Comparison of ENCODE assay signal across 8 mouse cellular contexts in the genomic region with DNA sequence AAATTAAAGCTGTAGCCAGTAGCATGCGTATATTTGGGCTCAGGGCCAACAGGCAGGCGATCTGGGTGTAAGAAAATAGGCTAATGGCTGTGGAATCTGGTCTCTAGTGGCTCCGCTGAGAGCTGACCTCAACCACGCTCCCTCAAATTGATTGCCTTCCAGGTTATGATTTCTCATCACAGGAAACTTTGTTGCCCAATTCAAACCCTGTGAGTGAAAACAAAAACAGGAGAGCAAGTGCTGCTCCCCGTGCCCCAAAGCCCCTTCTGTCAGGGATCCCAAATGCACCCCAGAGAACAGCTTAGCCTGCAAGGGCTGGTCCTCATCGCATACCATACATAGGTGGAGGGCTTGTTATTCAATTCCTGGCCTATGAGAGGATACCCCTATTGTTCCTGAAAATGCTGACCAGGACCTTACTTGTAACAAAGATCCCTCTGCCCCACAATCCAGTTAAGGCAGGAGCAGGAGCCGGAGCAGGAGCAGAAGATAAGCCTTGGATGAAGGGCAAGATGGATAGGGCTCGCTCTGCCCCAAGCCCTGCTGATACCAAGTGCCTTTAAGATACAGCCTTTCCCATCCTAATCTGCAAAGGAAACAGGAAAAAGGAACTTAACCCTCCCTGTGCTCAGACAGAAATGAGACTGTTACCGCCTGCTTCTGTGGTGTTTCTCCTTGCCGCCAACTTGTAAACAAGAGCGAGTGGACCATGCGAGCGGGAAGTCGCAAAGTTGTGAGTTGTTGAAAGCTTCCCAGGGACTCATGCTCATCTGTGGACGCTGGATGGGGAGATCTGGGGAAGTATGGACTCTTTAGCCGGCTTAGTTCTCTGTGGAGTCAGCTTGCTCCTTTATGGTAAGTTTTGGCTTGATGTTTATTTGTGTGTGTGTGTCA. TPM values are rescaled to one million over a fixed set of nuclear protein-coding genes. Genes with fewer than 3 reads are reported as not detected.
DNase-seq lines count a peak whose midpoint lies in the region; ATAC-seq and TF ChIP-seq lines count a peak whose summit lies in the region.

A gene (plus strand): TSS at position 452 of the 894 bp plus-strand sequence.

- peak; percentile 31; the same call in 1 of the 2 replicates for ATAC-seq in intestine, embryonic 15.5 days
- no peak for ATAC-seq in forebrain, embryonic 11.5 days (replicated peaks; ENCODE audit: low FRiP score)
- ATAC-seq in forebrain, embryonic 14.5 days: no peak

- peak within 1 kb of the TSS; percentile 36 for H3K4me2 ChIP-seq in intestine, embryonic 15.5 days (replicated peaks)
- no peak within 1 kb of the TSS for H3K4me2 ChIP-seq in forebrain, embryonic 11.5 days (ENCODE audit: low read depth, low read length, severe bottlenecking)
- no peak within 1 kb of the TSS for H3K4me2 ChIP-seq in forebrain, embryonic 14.5 days (ENCODE audit: low read length)

- H3K4me3 ChIP-seq in cerebellum, adult 2 months (replicated peaks; ENCODE audit: insufficient read depth, low read depth, low read length): no peak within 1 kb of the TSS
- peak within 1 kb of the TSS; percentile 5 for H3K4me3 ChIP-seq in intestine, embryonic 15.5 days (replicated peaks)
- H3K4me3 ChIP-seq in forebrain, embryonic 11.5 days (ENCODE audit: low read depth, low read length): no peak within 1 kb of the TSS
- H3K4me3 ChIP-seq in forebrain, embryonic 14.5 days (ENCODE audit: low read depth, low read length): no peak within 1 kb of the TSS

- DNase-seq in cerebellum, adult 2 months: no peak
- DNase-seq in cerebellum, adult 9-11 months: no peak
- peak; percentile 83 for DNase-seq in Muller cell, postnatal 12 days (ENCODE audit: inconsistent ontology term)
- peak; percentile 57 for DNase-seq in gastrocnemius, postnatal 25 days
- DNase-seq in lung, adult 18-20 months: peak; percentile 27 to 51
- DNase-seq in forebrain, embryonic 11.5 days (ENCODE audit: low spot score): no peak
- no peak for DNase-seq in forebrain, embryonic 14.5 days (ENCODE audit: low spot score)

- TF ChIP-seq POLR2A in cerebellum, adult 2 months (IDR thresholded peaks at IDR 0.05; ENCODE audit: borderline replicate concordance, insufficient read depth, low read length): no peak

- no peaks in the 10 kb centered on the region for H3K4me1 ChIP-seq in cerebellum, adult 2 months (ENCODE audit: control insufficient read depth, insufficient read depth, low read length)
- no peaks in the 10 kb centered on the region; the same call in 1 of the 2 replicates for H3K4me1 ChIP-seq in intestine, embryonic 15.5 days (replicated peaks)
- H3K4me1 ChIP-seq in forebrain, embryonic 11.5 days (replicated peaks; ENCODE audit: control insufficient read depth, insufficient read depth, low read length): no peaks in the 10 kb centered on the region
- no peaks in the 10 kb centered on the region for H3K4me1 ChIP-seq in forebrain, embryonic 14.5 days (ENCODE audit: control insufficient read depth, insufficient read depth, low read length)

- no peaks in the 10 kb centered on the region for H3K36me3 ChIP-seq in intestine, embryonic 15.5 days
- H3K36me3 ChIP-seq in forebrain, embryonic 11.5 days (ENCODE audit: control insufficient read depth, insufficient read depth, low read length): no peaks in the 10 kb centered on the region
- no peaks in the 10 kb centered on the region for H3K36me3 ChIP-seq in forebrain, embryonic 14.5 days (ENCODE audit: control insufficient read depth, insufficient read depth, low read length)

- H3K9me3 ChIP-seq in intestine, embryonic 15.5 days: no peaks in the 10 kb centered on the region
- no peaks in the 10 kb centered on the region for H3K9me3 ChIP-seq in forebrain, embryonic 11.5 days (ENCODE audit: control insufficient read depth, low read length)
- H3K9me3 ChIP-seq in forebrain, embryonic 14.5 days (replicated peaks; ENCODE audit: control insufficient read depth, low read length): no peaks in the 10 kb centered on the region

- no peak for TF ChIP-seq CTCF in cerebellum, adult 2 months (IDR thresholded peaks at IDR 0.05; ENCODE audit: borderline replicate concordance, insufficient read depth, low read depth, low read length)

- peak within 1 kb of the TSS; percentile 13; the same call in 1 of the 2 replicates for H3K27ac ChIP-seq in cerebellum, adult 2 months (ENCODE audit: insufficient read depth, low read length)
- peak within 1 kb of the TSS; percentile 20; the same call in 1 of the 2 replicates for H3K27ac ChIP-seq in intestine, embryonic 15.5 days
- H3K27ac ChIP-seq in forebrain, embryonic 11.5 days (ENCODE audit: low read depth, low read length): no peak within 1 kb of the TSS
- no peak within 1 kb of the TSS for H3K27ac ChIP-seq in forebrain, embryonic 14.5 days (ENCODE audit: low read depth, low read length)

- H3K27me3 ChIP-seq in cerebellum, adult 2 months (ENCODE audit: control insufficient read depth, insufficient read depth, low read length): no peaks in the 10 kb centered on the region
- no peaks in the 10 kb centered on the region for H3K27me3 ChIP-seq in intestine, embryonic 15.5 days (replicated peaks)
- H3K27me3 ChIP-seq in forebrain, embryonic 11.5 days (ENCODE audit: control insufficient read depth, insufficient read depth, low read length): no peaks in the 10 kb centered on the region
- H3K27me3 ChIP-seq in forebrain, embryonic 14.5 days (replicated peaks; ENCODE audit: control insufficient read depth, insufficient read depth, low read length): no peaks in the 10 kb centered on the region

- WGBS in cerebellum, adult 2 months: 54% methylated on average over 16 of the region's 16 CpGs
- 42% methylated on average over 16 of the region's 16 CpGs for WGBS in intestine, embryonic 15.5 days
- WGBS in forebrain, embryonic 11.5 days: 79% methylated on average over 16 of the region's 16 CpGs
- WGBS in forebrain, embryonic 14.5 days: 80% methylated on average over 16 of the region's 16 CpGs

- H3K9ac ChIP-seq in intestine, embryonic 15.5 days: no peak within 1 kb of the TSS
- H3K9ac ChIP-seq in forebrain, embryonic 11.5 days (ENCODE audit: low read length): no peak within 1 kb of the TSS
- no peak within 1 kb of the TSS for H3K9ac ChIP-seq in forebrain, embryonic 14.5 days (ENCODE audit: low read length)

RNA-seq across cellular contexts. Expression of the gene that starts here (rescaled TPM):
- 7.6 and 8.7 TPM in 2 replicates for polyA plus RNA-seq in cerebellum, adult 2 months (2012; rRNA removed)
- 10 to 100 TPM; 13.7 to 14.6 TPM for total RNA-seq in gastrocnemius, postnatal 25 days (2021)
- polyA plus RNA-seq in intestine, embryonic 15.5 days (2015; fragmentation: Nextera tagmentation; extraction: Ambion mirVana): 10.7 and 11.5 TPM in 2 replicates
- polyA plus RNA-seq in forebrain, embryonic 11.5 days (2014; fragmentation: Nextera tagmentation; extraction: Ambion mirVana): 9.4 and 10.4 TPM in 2 replicates
- polyA plus RNA-seq in forebrain, embryonic 14.5 days (2014; fragmentation: Nextera tagmentation; extraction: Ambion mirVana): 7.7 and 9.9 TPM in 2 replicates

Comparison
In these comparisons a context has a peak if more than half of its experiments do, and no peak if none do; other contexts are left out.
1. DNase-seq: peak in Muller cell, postnatal 12 days (single experiment), gastrocnemius, postnatal 25 days (single experiment) and lung, adult 18-20 months (2 of 2); none in cerebellum, adult 2 months (0 of 2), cerebellum, adult 9-11 months (single experiment), forebrain, embryonic 11.5 days (single experiment) and forebrain, embryonic 14.5 days (single experiment).
2. H3K27ac ChIP-seq: peak in cerebellum, adult 2 months (single experiment) and intestine, embryonic 15.5 days (single experiment); none in forebrain, embryonic 11.5 days (single experiment) and forebrain, embryonic 14.5 days (single experiment).